Mouse (Mus musculus): ENCODE measurements around the gene Zbtb11.

GRCm38 (mm10) chr16:55947266-55947665 lies 26.4 kb upstream of the Zbtb11 start:
- TF ChIP-seq POLR2A (IDR thresholded peaks at IDR 0.05; ENCODE audit: control insufficient read depth, low read depth, low read length) (no peak), CTCF (IDR thresholded peaks at IDR 0.05; ENCODE audit: control insufficient read depth, insufficient read depth, insufficient replicate concordance, low read depth, low read length) (no peak)
